Mouse (Mus musculus): ENCODE measurements around the gene Letm1. TPM values are rescaled to one million over a fixed set of nuclear protein-coding genes. Genes with fewer than 3 reads are reported as not detected.
A peak's percentile ranks its signal among the peaks of the same experiment; 100 is the strongest.

Letm1 gene
- total RNA-seq (2022) = 10 to 100 TPM; 69.8 to 82.0 (median 73.8) TPM

DNA sequence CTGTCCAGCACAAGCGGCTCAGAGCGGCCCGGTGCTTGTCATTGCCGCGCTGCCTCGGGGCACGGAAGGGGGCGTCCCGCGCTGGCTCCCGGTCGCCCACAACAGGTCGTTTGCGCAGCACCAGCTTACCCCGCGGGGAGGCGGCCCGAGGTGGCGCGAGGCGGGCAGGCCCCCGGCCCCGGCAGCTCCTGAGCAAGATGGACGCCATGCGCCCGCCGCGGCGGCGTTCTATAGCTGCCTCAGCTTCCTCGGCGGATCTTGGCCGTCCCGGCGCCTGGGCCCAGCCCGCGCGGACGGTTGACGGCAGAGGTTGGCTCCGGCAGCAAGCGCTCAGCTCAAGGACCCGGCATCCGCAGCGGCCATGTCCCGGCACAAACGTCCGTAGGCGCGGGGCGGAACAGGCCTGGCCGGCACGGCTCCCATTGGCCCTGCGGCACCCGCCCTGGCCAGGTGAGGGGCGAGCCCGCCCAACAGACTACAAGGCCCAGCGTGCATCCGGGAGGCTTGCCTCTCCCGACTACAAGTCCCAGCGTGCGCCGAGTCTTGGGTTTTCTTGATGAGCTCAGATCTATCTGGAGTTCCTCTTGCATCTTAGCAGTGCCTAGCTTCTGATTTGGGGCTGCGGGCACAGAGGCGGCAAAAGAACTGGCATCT lies at the start of gene Letm1:
Gene Letm1, minus strand, starts transcription at position 473 of the 654 bp plus-strand sequence.
- peak; percentile 86 to 93 for DNase-seq (ENCODE audit: low spot score in 2 of 2)

DNA sequence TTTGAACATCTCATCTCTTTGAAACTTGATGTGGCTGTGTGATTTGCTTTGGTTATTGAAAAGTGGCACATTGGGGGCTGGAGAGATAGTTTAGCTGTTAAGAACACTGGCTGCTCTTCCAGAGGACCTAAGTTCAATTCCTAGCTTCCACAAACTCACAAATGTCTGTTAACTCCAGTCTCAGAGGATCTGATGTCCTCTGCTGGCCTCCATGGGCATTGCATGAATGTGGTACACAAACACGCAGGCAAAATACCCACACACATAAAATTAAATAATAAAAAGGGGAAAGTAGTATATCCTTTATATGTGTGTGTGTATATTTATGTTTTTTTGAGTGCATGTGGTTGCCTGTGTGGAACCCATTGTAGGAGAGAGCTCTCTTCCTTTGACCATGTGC lies 48.2 kb upstream of the Letm1 start:
- DNase-seq (ENCODE audit: low spot score in 2 of 2) = no peak

GRCm38 (mm10) chr5:33829958-33830357 lies 47.3 kb upstream of the Letm1 start:
- no peak for DNase-seq (ENCODE audit: low spot score in 2 of 2)

- no peak for DNase-seq (ENCODE audit: low spot score in 2 of 2)
Measured at GRCm38 (mm10) chr5:33828107-33828506, 45.5 kb upstream of the Letm1 start.

DNA sequence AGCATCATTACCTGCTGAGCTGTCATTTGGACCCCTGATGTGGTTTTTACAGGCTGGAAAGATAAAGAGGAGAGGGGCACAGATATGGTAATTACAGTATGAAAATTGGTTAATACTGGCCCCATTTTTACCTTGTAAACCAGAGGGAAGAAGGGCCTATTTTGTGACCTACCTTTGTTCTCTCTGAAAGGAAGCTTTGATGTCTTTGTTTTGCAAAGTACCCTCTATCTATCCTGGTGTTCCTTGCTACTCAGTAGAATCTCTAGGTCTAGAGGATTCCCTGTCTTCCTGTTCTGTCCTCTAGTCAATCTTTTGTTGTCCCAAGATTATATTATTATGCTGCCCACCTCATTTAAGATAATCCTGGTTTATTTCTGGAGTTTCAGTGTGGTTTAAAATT lies 43.4 kb upstream of the Letm1 start:
- DNase-seq (ENCODE audit: low spot score in 2 of 2) = no peak

- no peak for DNase-seq (ENCODE audit: low spot score in 2 of 2)
Measured at GRCm38 (mm10) chr5:33822456-33822855, 39.8 kb upstream of the Letm1 start.

- DNase-seq (ENCODE audit: low spot score in 2 of 2) = no peak
Measured at GRCm38 (mm10) chr5:33821901-33822427, 39.3 kb upstream of the Letm1 start.

- peak in 1 of 2 experiments; percentile 11 for DNase-seq (ENCODE audit: low spot score in 2 of 2)
Measured at GRCm38 (mm10) chr5:33820733-33821621, 38.4 kb upstream of the Letm1 start.

DNA sequence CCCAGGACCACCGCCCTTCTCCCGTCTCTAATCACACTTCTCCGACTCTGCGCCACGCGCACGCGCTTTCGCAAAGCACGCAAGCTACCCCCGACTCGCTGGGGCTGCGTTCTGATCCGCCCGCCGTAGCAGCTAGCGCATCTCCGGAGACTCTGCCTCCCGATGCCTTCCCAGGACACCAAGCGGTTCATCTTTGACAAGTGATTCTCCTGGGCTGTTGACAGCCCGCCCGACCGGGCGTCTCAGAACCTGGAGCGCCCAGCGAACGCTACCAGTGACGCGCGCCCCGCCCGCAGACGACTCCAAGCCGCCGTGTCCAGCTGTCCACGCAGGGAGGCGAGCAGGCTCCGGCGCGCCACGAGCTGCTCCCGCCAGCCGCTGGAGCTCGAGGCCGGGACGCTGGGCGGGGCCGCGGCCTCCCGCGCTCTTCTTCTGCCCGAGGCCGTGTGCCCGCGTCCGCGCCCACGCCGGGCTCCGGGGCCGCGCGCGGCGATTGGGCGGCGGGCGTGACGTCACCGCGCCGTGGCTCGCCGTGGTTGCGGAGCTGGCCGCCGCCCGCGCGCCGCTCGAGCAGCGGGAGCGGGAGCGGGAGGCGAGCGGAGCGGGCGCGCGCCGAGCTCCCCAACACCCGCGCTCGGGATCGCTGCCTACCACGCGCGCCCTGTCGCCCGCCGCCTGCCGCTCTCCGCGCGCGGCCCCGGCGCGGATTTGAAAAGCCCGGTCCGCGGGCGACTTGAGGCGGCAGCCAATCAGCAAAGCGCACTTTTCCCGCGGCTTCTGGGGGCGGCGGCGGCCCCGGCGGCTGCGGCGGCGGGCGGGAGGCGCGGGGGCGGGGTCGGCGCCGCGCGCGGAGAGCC lies 37.5 kb upstream of the Letm1 start, which contains the start of gene Nsd2:
Gene Nsd2, plus strand, starts transcription at position 850 of the 857 bp plus-strand sequence.
- peak; percentile 73 to 78 for DNase-seq (ENCODE audit: low spot score in 2 of 2)

GRCm38 (mm10) chr5:33819141-33819875 lies 36.7 kb upstream of the Letm1 start:
- DNase-seq (ENCODE audit: low spot score in 2 of 2) = no peak

- no peak for DNase-seq (ENCODE audit: low spot score in 2 of 2)
Measured at GRCm38 (mm10) chr5:33818104-33818503, 35.5 kb upstream of the Letm1 start.

DNA sequence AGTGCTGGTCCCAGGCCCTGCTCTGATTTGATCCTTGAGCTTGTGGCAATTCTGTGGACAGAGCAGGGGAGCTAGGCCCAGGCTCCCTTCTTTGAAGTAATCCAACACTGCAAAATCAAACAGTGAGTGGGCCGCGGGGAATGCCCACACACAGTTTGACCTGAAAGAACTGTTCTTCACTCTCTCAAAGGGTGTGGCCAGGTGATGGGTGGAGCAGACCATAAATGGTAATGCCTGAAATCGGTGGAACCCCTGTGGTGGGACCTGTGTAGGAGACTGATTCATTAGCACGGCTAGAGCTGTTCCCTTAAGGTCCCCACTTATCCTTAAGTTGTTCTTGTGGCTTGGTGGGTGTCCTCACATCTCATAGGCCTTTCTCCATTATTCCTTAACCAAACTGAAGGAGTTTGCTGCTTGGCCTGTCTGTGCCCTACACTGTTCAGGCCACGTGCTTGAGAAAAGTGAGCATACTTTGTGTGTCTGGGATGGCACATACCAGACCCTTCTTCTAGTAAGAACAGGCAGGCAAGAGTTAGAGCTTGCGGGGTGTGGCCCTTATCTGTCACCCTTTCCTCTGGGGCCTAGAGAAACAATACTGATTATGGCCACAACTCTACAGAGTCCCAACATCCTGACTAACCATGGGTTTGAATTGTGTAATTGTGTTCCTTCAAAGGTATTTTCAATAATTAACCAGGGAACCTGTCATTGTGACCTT lies 33.5 kb upstream of the Letm1 start:
- no peak for DNase-seq (ENCODE audit: low spot score in 2 of 2)

DNA sequence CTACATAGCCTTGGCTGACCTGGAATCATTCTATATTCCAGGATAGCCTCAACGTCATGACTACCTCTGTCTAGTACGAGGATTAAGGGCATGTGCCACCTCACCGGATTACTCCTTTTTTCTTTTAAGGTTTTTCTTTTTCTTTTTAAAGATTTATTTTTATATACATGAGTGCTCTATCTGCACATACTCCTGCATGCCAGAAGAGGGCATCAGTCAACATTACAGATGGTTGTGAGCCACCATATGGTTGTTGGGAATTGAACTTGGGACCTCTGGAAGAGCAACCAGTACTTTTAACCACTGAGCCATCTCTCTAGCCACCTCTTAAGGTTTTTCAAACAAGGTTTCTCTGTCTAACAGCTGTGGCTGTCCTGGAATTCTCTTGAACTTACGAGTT lies 28.9 kb upstream of the Letm1 start:
- DNase-seq (ENCODE audit: low spot score in 2 of 2) = no peak

- no peak for DNase-seq (ENCODE audit: low spot score in 2 of 2)
Measured at GRCm38 (mm10) chr5:33803337-33803736, 20.7 kb upstream of the Letm1 start.

DNA sequence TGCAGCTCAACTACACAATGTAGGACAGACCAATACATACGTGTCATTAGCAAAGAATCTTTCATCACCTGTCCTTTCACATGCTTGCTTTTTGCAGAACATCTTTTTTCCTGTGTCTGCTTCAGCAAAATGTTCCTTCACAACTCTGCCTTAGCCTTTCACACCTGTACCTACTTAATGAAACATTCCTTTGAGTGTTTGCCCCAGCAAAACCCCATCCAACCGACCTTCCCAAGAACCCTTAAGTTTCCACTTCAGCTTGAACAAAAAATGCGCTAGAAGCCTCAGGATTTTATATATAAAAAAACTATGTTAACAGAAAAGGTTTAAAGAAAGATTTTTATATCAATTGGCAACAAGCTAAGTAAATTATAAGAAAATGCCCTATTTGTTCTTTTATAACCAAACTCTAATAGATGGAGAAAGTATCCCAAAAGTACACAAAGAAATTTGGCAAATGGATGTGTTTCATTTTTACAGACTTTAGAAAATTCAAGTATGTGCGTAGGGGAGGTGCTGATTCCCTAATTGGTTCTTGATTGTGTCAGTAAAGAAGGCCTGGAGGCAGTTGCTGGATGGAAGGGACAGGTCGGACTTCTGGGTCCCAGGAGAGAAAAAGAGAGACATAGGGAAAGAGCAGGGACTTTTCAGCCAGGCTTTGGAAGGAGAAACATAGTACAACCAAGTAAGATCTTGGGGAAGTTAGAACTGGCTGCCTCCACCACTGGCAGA lies 9.5 kb upstream of the Letm1 start:
- no peak for DNase-seq (ENCODE audit: low spot score in 2 of 2)

DNA sequence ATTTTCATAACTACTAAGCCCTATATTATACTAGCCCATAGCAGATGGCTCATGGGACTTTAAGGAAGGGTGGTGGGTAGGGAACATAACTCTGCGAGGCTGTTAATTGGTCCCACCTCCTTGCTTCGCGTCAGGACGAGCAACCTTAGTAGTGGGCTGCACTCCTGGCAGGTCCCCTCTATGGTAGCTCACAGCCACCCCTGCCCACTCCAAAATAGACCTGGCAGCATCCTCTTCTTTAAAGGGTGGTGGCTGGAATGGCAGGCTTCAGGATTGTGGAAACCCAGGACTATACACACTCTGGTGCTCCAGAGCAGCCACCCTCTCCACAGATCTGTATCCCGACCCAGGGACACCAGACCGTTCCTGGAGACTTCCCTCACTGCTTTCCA lies 378 bp upstream of the Letm1 start:
- no peak for DNase-seq (ENCODE audit: low spot score in 2 of 2)

DNA sequence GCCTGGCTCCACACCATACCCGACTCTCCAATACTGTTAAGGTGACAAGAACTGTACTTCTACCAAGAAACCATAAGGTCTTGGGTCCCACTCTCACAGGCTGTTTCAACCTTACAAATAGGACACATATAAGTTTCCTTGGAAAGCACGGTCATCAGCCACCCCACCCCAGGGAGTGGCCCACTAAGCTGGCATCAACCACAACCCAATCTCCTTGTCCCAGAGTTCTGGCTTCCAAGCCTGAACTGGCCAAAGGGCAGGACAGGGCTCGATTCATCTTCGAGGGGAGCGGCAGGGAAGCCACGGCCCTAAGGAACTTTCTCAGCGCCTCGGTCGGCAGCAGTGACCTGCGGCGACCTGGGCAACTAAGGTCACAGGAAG lies 663 bp downstream of the Letm1 start:
- peak in 1 of 2 experiments; percentile 7 for DNase-seq (ENCODE audit: low spot score in 2 of 2)

DNA sequence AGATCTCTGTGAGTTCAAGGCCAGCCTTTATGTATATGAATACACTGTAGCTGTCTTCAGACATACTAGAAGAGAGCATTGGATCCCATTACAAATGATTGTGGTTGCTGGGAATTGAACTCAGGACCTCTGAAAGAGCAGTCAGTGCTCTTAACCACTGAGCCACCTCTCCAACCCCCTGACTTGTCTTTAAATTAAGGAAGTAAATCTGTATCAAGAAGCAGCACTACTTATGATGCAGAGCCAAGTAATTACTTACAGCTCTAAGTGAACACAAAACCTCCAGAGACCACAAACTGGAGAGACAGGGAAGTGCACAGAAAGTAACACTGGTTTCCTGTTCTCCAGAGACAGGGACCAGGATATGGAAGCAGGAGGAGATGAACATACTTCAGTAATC lies 5.4 kb downstream of the Letm1 start:
- no peak for DNase-seq (ENCODE audit: low spot score in 2 of 2)

DNA sequence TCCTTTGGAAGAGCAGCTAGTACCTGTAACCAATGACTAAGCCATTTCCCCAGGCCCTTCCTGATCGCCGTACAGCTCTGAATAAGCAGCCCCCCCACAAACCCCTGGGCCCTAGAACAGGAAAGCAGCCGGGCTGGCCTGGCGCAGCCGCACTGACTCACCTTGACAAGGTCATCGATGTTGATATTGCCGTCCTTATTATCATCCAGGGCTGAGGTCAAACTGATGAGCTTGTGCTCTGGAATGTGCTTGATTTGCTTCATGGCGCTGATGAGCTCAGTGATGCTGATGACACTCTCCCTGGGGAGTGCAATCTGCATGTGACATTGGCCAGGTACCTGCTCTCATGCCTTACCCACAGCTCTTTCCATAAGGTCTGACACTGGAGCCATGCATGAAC lies 39.1 kb downstream of the Letm1 start:
- no peak for DNase-seq (ENCODE audit: low spot score in 2 of 2)
